Mouse (Mus musculus): ENCODE data around the gene Idnk. TPM values are rescaled to one million over a fixed set of nuclear protein-coding genes. Genes with fewer than 3 reads are reported as not detected.

Gene Idnk
- polyA plus RNA-seq, 1 experiment from 2014 or later: 45.8 TPM

- Histone ChIP-seq H3K9me3 (ENCODE audit: control insufficient read depth, low read length) (no peaks in the 10 kb centered on the region), H3K36me3 (ENCODE audit: control insufficient read depth, insufficient read depth, low read length) (peaks cover 3% of the 10 kb centered on the region; the same call in 1 of the 2 replicates)
Observed at GRCm38 (mm10) chr13:58192146-58192545, 34.7 kb downstream of the Idnk start.

GRCm38 (mm10) chr13:58193221-58193620 is 35.8 kb downstream of the Idnk start:
- Histone ChIP-seq H3K9ac (ENCODE audit: low read length) (no peak overlapping the region), H3K9me3 (ENCODE audit: control insufficient read depth, low read length) (no peaks in the 10 kb centered on the region), H3K4me2 (ENCODE audit: low read depth, low read length, severe bottlenecking) (no peak overlapping the region), H3K36me3 (ENCODE audit: control insufficient read depth, insufficient read depth, low read length) (peaks cover 3% of the 10 kb centered on the region; the same call in 1 of the 2 replicates), H3K4me3 (ENCODE audit: low read depth, low read length) (no peak overlapping the region), H3K4me1 (replicated peaks; ENCODE audit: control insufficient read depth, insufficient read depth, low read length) (no peaks in the 10 kb centered on the region), H3K27ac (ENCODE audit: low read depth, low read length) (no peak overlapping the region), H3K27me3 (ENCODE audit: control insufficient read depth, insufficient read depth, low read length) (no peaks in the 10 kb centered on the region)
- no peak for DNase-seq (ENCODE audit: low spot score)
- WGBS: 94% methylated on average over 3 of the region's 3 CpGs
- no peak for ATAC-seq (replicated peaks; ENCODE audit: low FRiP score)

More at GRCm38 (mm10) chr13:58192146-58192545, 34.7 kb downstream of the Idnk start:
- no peak for ATAC-seq (replicated peaks; ENCODE audit: low FRiP score)
- Histone ChIP-seq H3K4me2 (ENCODE audit: low read depth, low read length, severe bottlenecking) (no peak overlapping the region), H3K27ac (ENCODE audit: low read depth, low read length) (no peak overlapping the region), H3K4me1 (replicated peaks; ENCODE audit: control insufficient read depth, insufficient read depth, low read length) (no peaks in the 10 kb centered on the region), H3K9ac (ENCODE audit: low read length) (no peak overlapping the region), H3K27me3 (ENCODE audit: control insufficient read depth, insufficient read depth, low read length) (no peaks in the 10 kb centered on the region), H3K4me3 (ENCODE audit: low read depth, low read length) (no peak overlapping the region)
- whole genome bisulfite sequencing: 90% methylated on average over 6 of the region's 6 CpGs
- DNase-seq (ENCODE audit: low spot score): no peak

- no peak overlapping the region for H3K27ac ChIP-seq (ENCODE audit: low read depth, low read length)
- no peak overlapping the region for H3K4me3 ChIP-seq (ENCODE audit: low read depth, low read length)
- no peaks in the 10 kb centered on the region for H3K9me3 ChIP-seq (ENCODE audit: control insufficient read depth, low read length)
- H3K4me2 ChIP-seq (ENCODE audit: low read depth, low read length, severe bottlenecking): no peak overlapping the region
- no peak for ATAC-seq (replicated peaks; ENCODE audit: low FRiP score)
- DNase-seq (ENCODE audit: low spot score): no peak
- H3K4me1 ChIP-seq (replicated peaks; ENCODE audit: control insufficient read depth, insufficient read depth, low read length): no peaks in the 10 kb centered on the region
- 73% methylated on average over 3 of the region's 3 CpGs for WGBS
- H3K9ac ChIP-seq (ENCODE audit: low read length): no peak overlapping the region
- no peaks in the 10 kb centered on the region for H3K27me3 ChIP-seq (ENCODE audit: control insufficient read depth, insufficient read depth, low read length)
- H3K36me3 ChIP-seq (ENCODE audit: control insufficient read depth, insufficient read depth, low read length): peaks cover 3% of the 10 kb centered on the region; the same call in 1 of the 2 replicates
Observed at GRCm38 (mm10) chr13:58194908-58195307, 37.5 kb downstream of the Idnk start.

- Histone ChIP-seq H3K27me3 (ENCODE audit: control insufficient read depth, insufficient read depth, low read length) (no peaks in the 10 kb centered on the region), H3K4me2 (ENCODE audit: low read depth, low read length, severe bottlenecking) (no peak overlapping the region), H3K36me3 (ENCODE audit: control insufficient read depth, insufficient read depth, low read length) (no peaks in the 10 kb centered on the region; the same call in 1 of the 2 replicates), H3K4me1 (replicated peaks; ENCODE audit: control insufficient read depth, insufficient read depth, low read length) (no peaks in the 10 kb centered on the region), H3K27ac (ENCODE audit: low read depth, low read length) (no peak overlapping the region), H3K9ac (ENCODE audit: low read length) (no peak overlapping the region), H3K9me3 (ENCODE audit: control insufficient read depth, low read length) (no peaks in the 10 kb centered on the region), H3K4me3 (ENCODE audit: low read depth, low read length) (no peak overlapping the region)
- no peak for ATAC-seq (replicated peaks; ENCODE audit: low FRiP score)
- 89% methylated on average over 3 of the region's 3 CpGs for WGBS
- DNase-seq (ENCODE audit: low spot score): no peak
Observed at GRCm38 (mm10) chr13:58197211-58197610, 39.8 kb downstream of the Idnk start.

- 91% methylated on average over 7 of the region's 7 CpGs for WGBS
- Histone ChIP-seq H3K27ac (ENCODE audit: low read depth, low read length) (no peak overlapping the region), H3K9ac (ENCODE audit: low read length) (no peak overlapping the region), H3K36me3 (ENCODE audit: control insufficient read depth, insufficient read depth, low read length) (no peaks in the 10 kb centered on the region; the same call in 1 of the 2 replicates), H3K4me2 (ENCODE audit: low read depth, low read length, severe bottlenecking) (no peak overlapping the region), H3K4me1 (replicated peaks; ENCODE audit: control insufficient read depth, insufficient read depth, low read length) (no peaks in the 10 kb centered on the region), H3K9me3 (ENCODE audit: control insufficient read depth, low read length) (no peaks in the 10 kb centered on the region), H3K4me3 (ENCODE audit: low read depth, low read length) (no peak overlapping the region), H3K27me3 (ENCODE audit: control insufficient read depth, insufficient read depth, low read length) (no peaks in the 10 kb centered on the region)
- ATAC-seq (replicated peaks; ENCODE audit: low FRiP score) (no peak), DNase-seq (ENCODE audit: low spot score) (no peak)
Observed at GRCm38 (mm10) chr13:58197981-58198640, 40.7 kb downstream of the Idnk start.

- no peaks in the 10 kb centered on the region for H3K9me3 ChIP-seq (ENCODE audit: control insufficient read depth, low read length)
- no peak overlapping the region for H3K4me3 ChIP-seq (ENCODE audit: low read depth, low read length)
- no peak overlapping the region for H3K27ac ChIP-seq (ENCODE audit: low read depth, low read length)
- no peak overlapping the region for H3K4me2 ChIP-seq (ENCODE audit: low read depth, low read length, severe bottlenecking)
- WGBS: 91% methylated on average over 6 of the region's 6 CpGs
- no peaks in the 10 kb centered on the region for H3K27me3 ChIP-seq (ENCODE audit: control insufficient read depth, insufficient read depth, low read length)
- H3K9ac ChIP-seq (ENCODE audit: low read length): no peak overlapping the region
- ATAC-seq (replicated peaks; ENCODE audit: low FRiP score) (no peak), DNase-seq (ENCODE audit: low spot score) (no peak)
- no peaks in the 10 kb centered on the region; the same call in 1 of the 2 replicates for H3K36me3 ChIP-seq (ENCODE audit: control insufficient read depth, insufficient read depth, low read length)
- no peaks in the 10 kb centered on the region for H3K4me1 ChIP-seq (replicated peaks; ENCODE audit: control insufficient read depth, insufficient read depth, low read length)
Observed at GRCm38 (mm10) chr13:58201343-58201742, 43.9 kb downstream of the Idnk start.

GRCm38 (mm10) chr13:58201908-58202307 is 44.5 kb downstream of the Idnk start:
- H3K4me3 ChIP-seq (ENCODE audit: low read depth, low read length): no peak overlapping the region
- H3K4me1 ChIP-seq (replicated peaks; ENCODE audit: control insufficient read depth, insufficient read depth, low read length): no peaks in the 10 kb centered on the region
- WGBS: 95% methylated on average over 3 of the region's 3 CpGs
- H3K4me2 ChIP-seq (ENCODE audit: low read depth, low read length, severe bottlenecking): no peak overlapping the region
- no peak overlapping the region for H3K9ac ChIP-seq (ENCODE audit: low read length)
- no peaks in the 10 kb centered on the region for H3K9me3 ChIP-seq (ENCODE audit: control insufficient read depth, low read length)
- no peaks in the 10 kb centered on the region; the same call in 1 of the 2 replicates for H3K36me3 ChIP-seq (ENCODE audit: control insufficient read depth, insufficient read depth, low read length)
- no peak overlapping the region for H3K27ac ChIP-seq (ENCODE audit: low read depth, low read length)
- DNase-seq (ENCODE audit: low spot score): no peak
- ATAC-seq (replicated peaks; ENCODE audit: low FRiP score): no peak
- H3K27me3 ChIP-seq (ENCODE audit: control insufficient read depth, insufficient read depth, low read length): no peaks in the 10 kb centered on the region

GRCm38 (mm10) chr13:58202903-58203302 is 45.5 kb downstream of the Idnk start:
- no peak overlapping the region for H3K4me3 ChIP-seq (ENCODE audit: low read depth, low read length)
- no peak overlapping the region for H3K4me2 ChIP-seq (ENCODE audit: low read depth, low read length, severe bottlenecking)
- no peaks in the 10 kb centered on the region for H3K4me1 ChIP-seq (replicated peaks; ENCODE audit: control insufficient read depth, insufficient read depth, low read length)
- H3K9ac ChIP-seq (ENCODE audit: low read length): no peak overlapping the region
- 96% methylated on average over 1 of the region's 1 CpGs for WGBS
- no peaks in the 10 kb centered on the region; the same call in 1 of the 2 replicates for H3K36me3 ChIP-seq (ENCODE audit: control insufficient read depth, insufficient read depth, low read length)
- H3K27me3 ChIP-seq (ENCODE audit: control insufficient read depth, insufficient read depth, low read length): no peaks in the 10 kb centered on the region
- H3K9me3 ChIP-seq (ENCODE audit: control insufficient read depth, low read length): no peaks in the 10 kb centered on the region
- ATAC-seq (replicated peaks; ENCODE audit: low FRiP score): no peak
- DNase-seq (ENCODE audit: low spot score): no peak
- no peak overlapping the region for H3K27ac ChIP-seq (ENCODE audit: low read depth, low read length)

- H3K27ac ChIP-seq (ENCODE audit: low read depth, low read length): no peak overlapping the region
- no peak overlapping the region for H3K4me3 ChIP-seq (ENCODE audit: low read depth, low read length)
- 95% methylated on average over 3 of the region's 3 CpGs for WGBS
- no peak for DNase-seq (ENCODE audit: low spot score)
- no peak overlapping the region for H3K4me2 ChIP-seq (ENCODE audit: low read depth, low read length, severe bottlenecking)
- no peak for ATAC-seq (replicated peaks; ENCODE audit: low FRiP score)
- no peaks in the 10 kb centered on the region for H3K9me3 ChIP-seq (ENCODE audit: control insufficient read depth, low read length)
- H3K4me1 ChIP-seq (replicated peaks; ENCODE audit: control insufficient read depth, insufficient read depth, low read length): no peaks in the 10 kb centered on the region
- no peak overlapping the region for H3K9ac ChIP-seq (ENCODE audit: low read length)
- no peaks in the 10 kb centered on the region for H3K36me3 ChIP-seq (ENCODE audit: control insufficient read depth, insufficient read depth, low read length)
- no peaks in the 10 kb centered on the region for H3K27me3 ChIP-seq (ENCODE audit: control insufficient read depth, insufficient read depth, low read length)
Observed at GRCm38 (mm10) chr13:58204202-58204601, 46.8 kb downstream of the Idnk start.
